Mouse (Mus musculus): ENCODE results near the gene Tspan18. TPM values are rescaled to one million over a fixed set of nuclear protein-coding genes. Genes with fewer than 3 reads are reported as not detected.

Gene Tspan18
- polyA plus RNA-seq, 1 experiment from 2014 or later = 20.7 TPM

GRCm38 (mm10) chr2:93285842-93286241 is 48.5 kb downstream of the Tspan18 start:
- Histone ChIP-seq H3K4me3 (no peak overlapping the region), H3K9me3 (no peaks in the 10 kb centered on the region), H3K27me3 (replicated peaks; ENCODE audit: low read depth, poor library complexity, severe bottlenecking) (no peaks in the 10 kb centered on the region), H3K27ac (replicated peaks) (peak overlapping the region; percentile 83), H3K4me1 (peaks cover 97% of the 10 kb centered on the region), H3K36me3 (replicated peaks) (no peaks in the 10 kb centered on the region)
- DNase-seq (ENCODE audit: low spot score) = no peak
- WGBS = 43% methylated on average over 8 of the region's 8 CpGs

DNA sequence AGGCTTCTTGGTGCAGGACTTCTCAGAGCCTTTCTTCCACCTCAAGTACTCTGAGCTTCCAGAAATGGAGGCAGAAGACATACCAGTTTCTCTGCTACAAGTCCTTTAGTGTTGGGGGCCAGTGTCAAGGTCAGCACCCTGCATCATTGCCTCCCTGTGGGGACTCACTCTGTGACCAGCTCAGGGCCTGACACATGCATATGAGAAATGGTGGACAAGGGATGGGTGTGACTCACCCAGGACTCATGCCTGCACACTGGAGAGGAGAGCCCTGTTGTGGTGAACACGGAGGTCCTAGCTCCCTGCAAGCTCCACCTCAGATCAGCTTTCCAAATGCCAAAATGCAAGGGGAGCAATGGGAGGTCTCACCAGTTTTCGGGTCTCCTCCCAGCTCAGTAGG is 49.7 kb downstream of the Tspan18 start:
- Histone ChIP-seq H3K36me3 (replicated peaks) (no peaks in the 10 kb centered on the region), H3K4me1 (peaks cover 96% of the 10 kb centered on the region), H3K27me3 (replicated peaks; ENCODE audit: low read depth, poor library complexity, severe bottlenecking) (no peaks in the 10 kb centered on the region), H3K4me3 (0 out of 2 replicates have a peak overlapping the region, but pooled peaks have one; percentile 11), H3K27ac (replicated peaks) (peak overlapping the region; percentile 83), H3K9me3 (no peaks in the 10 kb centered on the region)
- WGBS = 64% methylated on average over 2 of the region's 2 CpGs
- no peak for DNase-seq (ENCODE audit: low spot score)

- Histone ChIP-seq H3K4me1 (peaks cover 96% of the 10 kb centered on the region), H3K27ac (replicated peaks) (peak overlapping the region; percentile 83), H3K4me3 (0 out of 2 replicates have a peak overlapping the region, but pooled peaks have one; percentile 16), H3K27me3 (replicated peaks; ENCODE audit: low read depth, poor library complexity, severe bottlenecking) (no peaks in the 10 kb centered on the region), H3K9me3 (no peaks in the 10 kb centered on the region), H3K36me3 (replicated peaks) (no peaks in the 10 kb centered on the region)
- peak; percentile 62 for DNase-seq (ENCODE audit: low spot score)
- WGBS = 19% methylated on average over 7 of the region's 7 CpGs
Observed at GRCm38 (mm10) chr2:93283481-93284293, 50.6 kb downstream of the Tspan18 start.

DNA sequence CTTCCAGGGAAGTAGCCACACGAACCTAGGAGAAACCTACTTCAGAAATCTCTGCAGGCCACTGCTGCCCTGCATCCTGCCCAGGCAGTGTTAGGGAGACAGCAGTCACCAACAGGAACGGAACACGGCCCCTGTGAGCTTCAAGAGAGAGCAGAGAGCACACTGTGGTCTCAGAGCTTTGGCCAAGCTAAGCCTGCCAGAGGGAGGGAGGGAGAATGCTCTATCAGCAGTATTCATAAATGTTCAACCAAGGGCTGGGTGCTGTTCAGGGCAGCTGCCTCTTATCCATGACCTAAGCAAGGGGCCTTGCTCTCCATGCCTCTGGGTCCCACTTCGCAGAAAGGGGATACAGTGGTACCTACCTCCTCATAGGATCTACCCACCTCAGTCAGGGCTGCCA is 51.7 kb downstream of the Tspan18 start:
- no peak overlapping the region for H3K4me3 ChIP-seq

GRCm38 (mm10) chr2:93281466-93281865 is 52.8 kb downstream of the Tspan18 start:
- WGBS = 87% methylated on average over 6 of the region's 6 CpGs

More for the DNA sequence above, 51.7 kb downstream of the Tspan18 start:
- DNase-seq (ENCODE audit: low spot score) = no peak
- H3K9me3 ChIP-seq = no peaks in the 10 kb centered on the region
- 86% methylated on average over 4 of the region's 4 CpGs for WGBS
- H3K36me3 ChIP-seq (replicated peaks) = no peaks in the 10 kb centered on the region
- peak overlapping the region; percentile 83 for H3K27ac ChIP-seq (replicated peaks)
- H3K4me1 ChIP-seq = peaks cover 98% of the 10 kb centered on the region
- no peaks in the 10 kb centered on the region for H3K27me3 ChIP-seq (replicated peaks; ENCODE audit: low read depth, poor library complexity, severe bottlenecking)

DNA sequence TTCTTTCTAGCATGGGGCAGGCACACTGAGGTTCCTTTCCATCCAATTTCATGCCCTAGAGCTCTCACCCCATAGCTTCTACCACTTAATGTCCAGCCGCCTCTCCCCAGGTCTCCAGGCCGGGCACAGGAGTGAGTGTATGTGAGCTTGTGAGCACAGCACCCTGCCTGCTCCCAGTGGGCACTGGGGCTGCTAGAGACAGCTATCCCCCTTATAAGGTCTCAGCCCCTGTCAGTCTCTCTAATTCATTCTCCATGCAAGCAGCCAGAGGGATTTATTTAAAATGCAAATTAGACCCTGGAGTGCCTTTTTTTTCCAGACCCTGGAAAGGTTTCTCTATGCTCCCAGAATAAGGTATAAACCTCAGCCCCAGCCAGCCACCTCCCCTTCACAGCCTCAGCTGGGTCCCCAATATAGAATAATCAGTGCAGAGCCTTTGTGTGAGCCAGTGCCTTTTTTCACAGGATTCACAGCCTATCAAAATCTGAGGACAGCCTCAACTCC is 54.1 kb downstream of the Tspan18 start:
- 71% methylated on average over 2 of the region's 2 CpGs for WGBS
- DNase-seq (ENCODE audit: low spot score) = no peak
- H3K27ac ChIP-seq (replicated peaks) = peak overlapping the region; percentile 83
- H3K4me3 ChIP-seq = no peak overlapping the region
- H3K4me1 ChIP-seq = peaks cover 89% of the 10 kb centered on the region
- H3K36me3 ChIP-seq (replicated peaks) = no peaks in the 10 kb centered on the region
- H3K27me3 ChIP-seq (replicated peaks; ENCODE audit: low read depth, poor library complexity, severe bottlenecking) = no peaks in the 10 kb centered on the region
- H3K9me3 ChIP-seq = no peaks in the 10 kb centered on the region

More at GRCm38 (mm10) chr2:93281466-93281865, 52.8 kb downstream of the Tspan18 start:
- Histone ChIP-seq H3K27me3 (replicated peaks; ENCODE audit: low read depth, poor library complexity, severe bottlenecking) (no peaks in the 10 kb centered on the region), H3K36me3 (replicated peaks) (no peaks in the 10 kb centered on the region), H3K27ac (replicated peaks) (peak overlapping the region; percentile 83; the same call in 1 of the 2 replicates), H3K9me3 (no peaks in the 10 kb centered on the region), H3K4me3 (no peak overlapping the region), H3K4me1 (peaks cover 98% of the 10 kb centered on the region)
- DNase-seq (ENCODE audit: low spot score) = no peak

GRCm38 (mm10) chr2:93278181-93278975 is 55.9 kb downstream of the Tspan18 start:
- DNase-seq (ENCODE audit: low spot score) = peak; percentile 69
- peak overlapping the region; percentile 26; the same call in 1 of the 2 replicates for H3K4me3 ChIP-seq
- H3K27me3 ChIP-seq (replicated peaks; ENCODE audit: low read depth, poor library complexity, severe bottlenecking) = no peaks in the 10 kb centered on the region
- H3K27ac ChIP-seq (replicated peaks) = peak overlapping the region; percentile 83
- H3K4me1 ChIP-seq = peaks cover 83% of the 10 kb centered on the region
- no peaks in the 10 kb centered on the region for H3K9me3 ChIP-seq
- no peaks in the 10 kb centered on the region for H3K36me3 ChIP-seq (replicated peaks)
- WGBS = 13% methylated on average over 11 of the region's 11 CpGs

DNA sequence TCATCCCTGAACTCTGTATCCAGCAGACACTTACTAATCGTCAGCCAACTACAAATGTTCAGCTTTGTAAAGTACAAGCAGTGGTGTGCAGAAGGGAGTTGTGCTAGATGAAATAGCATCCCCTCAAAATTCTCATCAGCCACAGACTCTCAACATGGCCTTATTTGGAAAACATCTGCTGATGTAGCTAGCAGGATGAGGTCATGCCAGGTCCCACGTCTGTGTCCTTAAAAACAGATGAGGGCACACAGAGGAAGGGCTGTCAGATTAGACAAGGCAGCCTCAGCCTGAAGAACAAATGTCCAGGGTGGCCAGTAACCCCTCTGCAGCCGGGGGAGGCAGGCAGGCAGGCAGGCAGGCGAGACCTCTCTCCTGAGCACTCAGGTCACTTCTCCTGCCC is 56.8 kb downstream of the Tspan18 start:
- no peaks in the 10 kb centered on the region for H3K27me3 ChIP-seq (replicated peaks; ENCODE audit: low read depth, poor library complexity, severe bottlenecking)
- 29% methylated on average over 4 of the region's 4 CpGs for WGBS
- H3K36me3 ChIP-seq (replicated peaks) = no peaks in the 10 kb centered on the region
- no peaks in the 10 kb centered on the region for H3K9me3 ChIP-seq
- 0 out of 2 replicates have a peak overlapping the region, but pooled peaks have one; percentile 26 for H3K4me3 ChIP-seq
- DNase-seq (ENCODE audit: low spot score) = peak; percentile 40
- peak overlapping the region; percentile 83 for H3K27ac ChIP-seq (replicated peaks)
- peaks cover 83% of the 10 kb centered on the region for H3K4me1 ChIP-seq

DNA sequence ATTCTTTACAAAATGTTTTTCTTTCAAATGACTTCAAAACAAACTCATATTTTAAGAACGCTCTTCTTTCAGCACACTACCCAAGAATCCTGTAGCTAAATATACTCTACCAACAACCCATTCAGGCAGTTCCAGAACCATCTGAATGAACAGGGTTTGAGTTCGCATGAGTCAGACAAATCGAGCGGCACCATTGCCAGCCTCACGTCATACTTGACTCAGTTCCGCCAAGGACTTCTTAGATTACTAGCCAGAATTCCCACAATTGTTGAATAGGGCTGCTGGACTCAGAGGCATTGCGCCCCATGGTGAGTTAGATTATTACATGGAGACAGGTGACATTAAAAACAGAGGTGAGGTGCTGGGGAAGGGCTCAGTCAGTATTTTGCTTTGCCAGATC is 58.3 kb downstream of the Tspan18 start:
- H3K27ac ChIP-seq (replicated peaks) = no peak overlapping the region
- 92% methylated on average over 7 of the region's 7 CpGs for WGBS

DNA sequence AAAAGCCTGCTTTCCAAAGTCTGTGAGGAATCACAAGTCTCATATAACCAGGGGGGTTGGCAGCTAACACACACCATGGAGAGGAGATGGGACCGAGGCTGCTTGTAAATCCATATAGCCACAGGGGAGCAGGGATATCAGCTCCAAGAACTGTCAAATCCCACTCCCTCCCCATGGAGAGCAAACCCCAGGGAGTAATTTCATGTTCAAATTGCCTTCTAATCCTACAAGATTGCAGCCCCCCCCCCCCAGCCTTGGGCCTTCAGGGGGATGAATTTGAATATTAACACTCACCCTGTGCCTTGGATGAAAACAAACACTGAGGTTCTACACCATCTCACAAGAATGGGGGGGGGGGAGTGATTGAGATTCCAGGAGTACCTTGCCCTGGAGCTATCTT is 60.4 kb downstream of the Tspan18 start:
- H3K4me3 ChIP-seq = no peak overlapping the region
- H3K36me3 ChIP-seq (replicated peaks) = no peaks in the 10 kb centered on the region
- peaks cover 62% of the 10 kb centered on the region for H3K4me1 ChIP-seq
- no peak for DNase-seq (ENCODE audit: low spot score)
- no peaks in the 10 kb centered on the region for H3K9me3 ChIP-seq
- H3K27ac ChIP-seq (replicated peaks) = peak overlapping the region; percentile 51
- 23% methylated on average over 1 of the region's 1 CpGs for WGBS
- H3K27me3 ChIP-seq (replicated peaks; ENCODE audit: low read depth, poor library complexity, severe bottlenecking) = no peaks in the 10 kb centered on the region

More for the DNA sequence above, 58.3 kb downstream of the Tspan18 start:
- Histone ChIP-seq H3K4me1 (peaks cover 68% of the 10 kb centered on the region), H3K27me3 (replicated peaks; ENCODE audit: low read depth, poor library complexity, severe bottlenecking) (no peaks in the 10 kb centered on the region), H3K4me3 (no peak overlapping the region), H3K9me3 (no peaks in the 10 kb centered on the region), H3K36me3 (replicated peaks) (no peaks in the 10 kb centered on the region)
- no peak for DNase-seq (ENCODE audit: low spot score)

- Histone ChIP-seq H3K9me3 (no peaks in the 10 kb centered on the region), H3K4me3 (no peak overlapping the region), H3K36me3 (replicated peaks) (no peaks in the 10 kb centered on the region), H3K27me3 (replicated peaks; ENCODE audit: low read depth, poor library complexity, severe bottlenecking) (no peaks in the 10 kb centered on the region), H3K27ac (replicated peaks) (0 out of 2 replicates have a peak overlapping the region, but pooled peaks have one; percentile 1), H3K4me1 (peaks cover 64% of the 10 kb centered on the region)
- no peak for DNase-seq (ENCODE audit: low spot score)
- WGBS = 72% methylated on average over 5 of the region's 5 CpGs
Observed at GRCm38 (mm10) chr2:93270083-93270482, 64.2 kb downstream of the Tspan18 start.

GRCm38 (mm10) chr2:93269611-93270010 is 64.7 kb downstream of the Tspan18 start:
- DNase-seq (ENCODE audit: low spot score) = no peak
- Histone ChIP-seq H3K4me1 (peaks cover 64% of the 10 kb centered on the region), H3K9me3 (no peaks in the 10 kb centered on the region), H3K36me3 (replicated peaks) (no peaks in the 10 kb centered on the region), H3K27me3 (replicated peaks; ENCODE audit: low read depth, poor library complexity, severe bottlenecking) (no peaks in the 10 kb centered on the region), H3K27ac (replicated peaks) (peak overlapping the region; percentile 24; the same call in 1 of the 2 replicates), H3K4me3 (no peak overlapping the region)
- 89% methylated on average over 10 of the region's 10 CpGs for WGBS
